Mouse (Mus musculus) layer of hippocampus, adult 11-12 months (tissue): ENCODE results near the gene Ehmt1.

Experiments
- DNase-seq: peaks from one replicate; pipeline ENCODE4 v3.0.0; 2022; ENCODE audit warnings: low spot score

Ehmt1 gene

GRCm38 (mm10) chr2:24805621-24806020 is 113.8 kb downstream of the Ehmt1 start:
- DNase-seq: no peak

- DNase-seq: no peak
Observed at GRCm38 (mm10) chr2:24796833-24797457, 122.5 kb downstream of the Ehmt1 start.

GRCm38 (mm10) chr2:24787250-24787649 is 132.2 kb downstream of the Ehmt1 start:
- no peak for DNase-seq

GRCm38 (mm10) chr2:24781253-24781652 is 138.2 kb downstream of the Ehmt1 start:
- DNase-seq: no peak

GRCm38 (mm10) chr2:24776831-24777230 is 142.6 kb downstream of the Ehmt1 start:
- no peak for DNase-seq

GRCm38 (mm10) chr2:24775951-24776587 is 143.3 kb downstream of the Ehmt1 start:
- no peak for DNase-seq

- DNase-seq: peak; percentile 30
Observed at GRCm38 (mm10) chr2:24774832-24775231, 144.6 kb downstream of the Ehmt1 start.

GRCm38 (mm10) chr2:24770861-24771260 is 148.6 kb downstream of the Ehmt1 start:
- DNase-seq: peak; percentile 28

- peak; percentile 89 for DNase-seq
Observed at GRCm38 (mm10) chr2:24763115-24763557, 156.3 kb downstream of the Ehmt1 start, which contains the start of gene Cacna1b. Gene Cacna1b (minus strand): TSS chr2:24763152.

- peak; percentile 51 for DNase-seq
Observed at GRCm38 (mm10) chr2:24762446-24762960, 156.9 kb downstream of the Ehmt1 start.

- DNase-seq: peak; percentile 55
Observed at GRCm38 (mm10) chr2:24761923-24762445, 157.4 kb downstream of the Ehmt1 start.

- peak; percentile 64 for DNase-seq
Observed at GRCm38 (mm10) chr2:24755276-24755675, 164.1 kb downstream of the Ehmt1 start.

- no peak for DNase-seq
Observed at GRCm38 (mm10) chr2:24752599-24752998, 166.8 kb downstream of the Ehmt1 start.

- no peak for DNase-seq
Observed at GRCm38 (mm10) chr2:24750051-24750450, 169.4 kb downstream of the Ehmt1 start.

- no peak for DNase-seq
Observed at GRCm38 (mm10) chr2:24747878-24748277, 171.5 kb downstream of the Ehmt1 start.
